Mouse (Mus musculus) CH12.LX (cell line): ENCODE results near the gene Hoxa13.
A peak's percentile ranks its signal among the peaks of the same experiment; 100 is the strongest.

Experiments
- CHD1 ChIP-seq: IDR thresholded peaks from 2 replicates; pipeline ENCODE4 v1.6.1; 2012; ENCODE audit warnings: low read depth, low read length, improper control_type of control experiment, inconsistent platforms
- CTCF ChIP-seq, 2 experiments: IDR thresholded peaks in 1 of 2; conservative IDR thresholded peaks in 1 of 2; 2 replicates each; pipeline ENCODE4 v1.5.1; 2011 to 2012; ENCODE audit warnings: low read depth in 2 of 2, low read length in 2 of 2, improper control_type of control experiment in 1 of 2, inconsistent platforms in 1 of 2, mild to moderate bottlenecking in 1 of 2, moderate library complexity in 1 of 2
- EP300 ChIP-seq: IDR thresholded peaks from 2 replicates; pipeline ENCODE4 v1.6.1; 2011; ENCODE audit warnings: low read length, improper control_type of control experiment
- MEF2A ChIP-seq: IDR thresholded peaks from 2 replicates; pipeline ENCODE4 v1.6.1; 2014; ENCODE audit warnings: low read depth, mild to moderate bottlenecking, inconsistent platforms, low read length, improper control_type of control experiment, borderline replicate concordance
- POLR2A ChIP-seq: IDR thresholded peaks from 2 replicates; pipeline ENCODE4 v1.6.1; 2011; ENCODE audit warnings: low read depth, mild to moderate bottlenecking, improper control_type of control experiment, low read length
- USF1 ChIP-seq: IDR thresholded peaks from 2 replicates; pipeline ENCODE4 v1.6.1; 2014; ENCODE audit warnings: low read depth, mild to moderate bottlenecking, inconsistent platforms, low read length, improper control_type of control experiment
- ZC3H11A ChIP-seq: IDR thresholded peaks from 2 replicates; pipeline ENCODE4 v1.6.1; 2012; ENCODE audit warnings: low read depth, mild to moderate bottlenecking, inconsistent platforms, low read length, improper control_type of control experiment

- peak in 1 of 2 experiments; percentile 76; a peak in 3 of 4 replicates for TF ChIP-seq CTCF (conservative IDR thresholded peaks at IDR 0.05 in 1 of 2, IDR thresholded peaks at IDR 0.05 in 1 of 2; ENCODE audit: low read depth in 2 of 2, low read length in 2 of 2)
- peak; percentile 55 for TF ChIP-seq POLR2A
- TF ChIP-seq EP300: no peak
- 0 out of 2 replicates have a peak, but pooled peaks have one; percentile 50 for TF ChIP-seq MEF2A
- no peak for TF ChIP-seq CHD1
- no peak for TF ChIP-seq ZC3H11A
- TF ChIP-seq USF1: no peak
Measured at GRCm38 (mm10) chr6:52211170-52211935, 49.3 kb downstream of the Hoxa13 start.
